Mouse (Mus musculus) effector memory CD4-positive, alpha-beta T cell, adult 5 months (primary cell): ENCODE data around the gene Megf8. TPM values are rescaled to one million over a fixed set of nuclear protein-coding genes. Genes with fewer than 3 reads are reported as not detected.

Experiments used
- polyA plus RNA-seq: library from polyadenylated mRNA; unstranded; fragments of 100-300 nt; shearing (Covaris generic); gene quantifications from one replicate; pipeline ENCODE4 v1.2.1, GENCODE M21; 2017

Megf8 gene
- 0.25 TPM for polyA plus RNA-seq

DNA sequence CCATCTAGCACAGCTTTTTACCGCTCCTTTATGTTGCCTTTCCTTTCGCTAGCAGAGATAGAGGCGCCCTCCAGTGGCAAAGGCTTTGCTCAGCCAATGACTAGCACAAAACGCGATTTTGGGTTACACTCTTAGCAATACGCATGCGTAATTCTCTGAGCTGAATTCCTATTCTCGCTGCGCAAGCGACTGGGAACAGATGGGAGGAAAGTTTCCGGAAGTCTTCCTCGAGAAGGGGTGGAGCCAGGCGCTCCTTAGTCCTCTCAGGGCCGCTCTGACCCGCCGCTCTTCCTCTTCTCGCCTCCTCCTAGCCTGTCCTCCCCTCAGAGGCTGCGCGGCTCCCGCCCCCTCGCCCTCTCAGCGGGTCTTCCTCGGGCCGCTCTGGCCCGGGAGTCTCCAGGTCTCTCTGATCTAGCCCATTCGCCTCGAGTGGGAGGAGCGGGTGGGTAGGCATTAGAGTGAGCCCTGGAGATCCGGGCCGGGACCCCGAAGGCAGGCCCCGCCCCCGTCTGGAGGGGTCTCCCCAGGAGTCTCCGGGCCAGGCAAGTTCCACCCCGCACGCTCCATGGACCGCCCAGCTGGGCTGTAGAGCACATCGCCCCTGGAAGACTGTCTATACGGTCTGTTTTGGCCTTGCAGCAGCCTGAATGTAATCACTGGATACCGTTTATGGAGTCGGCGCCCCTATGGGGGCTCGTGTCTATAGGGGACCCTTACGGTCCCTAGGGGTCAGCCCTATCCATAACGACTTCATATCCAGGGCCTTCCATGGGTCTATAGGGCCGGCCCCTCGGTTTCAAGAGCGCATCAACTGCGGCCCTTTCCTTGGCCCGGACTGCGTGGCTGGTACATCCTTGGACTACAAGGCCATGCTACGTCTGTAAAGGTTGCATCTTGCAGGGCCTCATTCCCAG is at the start of gene Megf8:
Gene Megf8, plus strand, starts transcription at position 633 of the 914 bp plus-strand sequence.

DNA sequence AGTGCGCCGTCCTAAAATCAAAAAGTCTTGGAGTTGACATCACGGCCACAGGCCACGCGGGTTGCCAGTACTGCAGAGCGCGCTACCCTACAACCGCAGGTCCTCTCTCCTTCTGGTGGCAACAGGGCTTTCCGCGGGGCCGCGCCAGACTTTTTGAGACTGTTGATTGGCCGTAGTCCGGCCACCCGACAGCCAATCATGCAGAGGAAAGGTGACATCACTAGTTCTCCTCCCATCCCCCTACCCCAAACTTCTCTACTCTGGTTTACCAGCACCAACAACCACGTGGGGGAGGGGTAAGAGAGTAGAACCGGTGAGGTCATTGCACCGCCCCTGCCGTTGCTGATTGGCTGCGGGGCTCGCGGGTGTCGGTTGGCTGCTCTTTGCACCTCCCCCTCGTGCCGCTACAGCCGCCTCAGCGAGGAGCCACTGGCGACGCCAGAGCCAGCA is 49.6 kb upstream of the Megf8 start, which contains the start of gene Cic:
Gene Cic, plus strand, starts transcription at position 404 of the 450 bp plus-strand sequence.

DNA sequence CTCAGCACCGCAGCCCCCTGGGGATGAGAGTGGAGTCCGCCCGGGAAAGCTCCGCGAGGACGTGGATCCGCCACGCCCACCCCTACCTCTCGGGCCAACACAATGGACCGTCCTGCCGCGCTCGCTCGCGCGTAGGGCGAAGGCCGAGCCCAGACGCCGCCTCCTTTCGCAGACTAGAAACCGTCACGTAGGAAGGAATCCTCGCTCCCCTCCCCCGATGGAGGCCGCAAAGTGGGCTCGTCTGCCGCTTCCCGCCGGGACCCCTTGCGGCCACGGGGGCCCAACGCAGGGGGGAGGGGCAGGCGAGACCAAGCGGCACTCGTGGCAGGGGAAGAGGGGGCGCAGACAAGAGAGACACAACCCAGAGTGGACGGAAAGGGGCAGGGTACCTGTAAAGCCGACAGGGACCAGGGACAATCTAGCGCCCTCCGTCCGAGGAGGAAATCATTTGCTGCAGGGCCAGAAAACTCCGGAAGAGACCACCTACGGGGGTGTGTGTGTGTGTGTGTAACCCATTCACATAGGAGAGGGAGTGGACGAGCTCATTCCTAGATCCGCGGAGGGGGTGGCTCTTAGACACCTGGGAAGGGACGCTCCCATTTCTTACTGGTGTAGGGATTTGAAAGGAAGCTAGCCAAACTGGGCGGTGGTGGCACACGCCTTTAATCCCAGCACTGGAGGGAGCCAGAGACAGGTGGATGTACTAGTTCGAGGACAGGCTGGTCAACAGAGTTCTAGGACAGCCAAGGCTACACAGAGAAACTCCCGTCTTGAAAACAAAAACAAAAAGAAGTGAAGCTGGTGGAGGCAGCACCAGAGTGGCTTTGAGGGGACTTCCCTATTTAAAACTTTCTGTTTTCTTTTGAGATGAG is 19.3 kb upstream of the Megf8 start, which contains the start of gene Pafah1b3:
Gene Pafah1b3, minus strand, starts transcription at position 533 of the 872 bp plus-strand sequence.

DNA sequence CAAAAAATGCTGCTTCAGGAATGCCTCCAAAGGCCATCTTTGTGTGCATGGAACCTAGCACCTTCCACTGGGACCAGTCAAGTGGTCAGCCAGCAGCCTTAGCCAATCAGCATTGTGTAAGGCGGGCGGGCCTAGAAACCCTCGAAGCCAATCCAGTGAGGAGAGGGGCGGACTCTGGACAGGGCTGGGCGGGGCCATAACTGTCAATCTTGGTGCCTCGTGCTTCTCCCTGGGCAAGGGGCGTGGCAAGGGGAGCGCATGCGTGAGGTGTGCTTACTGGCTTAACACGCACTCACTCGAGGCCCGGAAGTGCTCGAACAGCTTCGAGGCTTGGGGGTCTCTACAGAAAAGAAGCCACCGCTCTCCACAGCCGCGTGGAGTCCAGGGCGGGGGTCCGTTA is 15.9 kb upstream of the Megf8 start, which contains the start of gene Prr19:
Gene Prr19, plus strand, starts transcription at position 349 of the 400 bp plus-strand sequence.

DNA sequence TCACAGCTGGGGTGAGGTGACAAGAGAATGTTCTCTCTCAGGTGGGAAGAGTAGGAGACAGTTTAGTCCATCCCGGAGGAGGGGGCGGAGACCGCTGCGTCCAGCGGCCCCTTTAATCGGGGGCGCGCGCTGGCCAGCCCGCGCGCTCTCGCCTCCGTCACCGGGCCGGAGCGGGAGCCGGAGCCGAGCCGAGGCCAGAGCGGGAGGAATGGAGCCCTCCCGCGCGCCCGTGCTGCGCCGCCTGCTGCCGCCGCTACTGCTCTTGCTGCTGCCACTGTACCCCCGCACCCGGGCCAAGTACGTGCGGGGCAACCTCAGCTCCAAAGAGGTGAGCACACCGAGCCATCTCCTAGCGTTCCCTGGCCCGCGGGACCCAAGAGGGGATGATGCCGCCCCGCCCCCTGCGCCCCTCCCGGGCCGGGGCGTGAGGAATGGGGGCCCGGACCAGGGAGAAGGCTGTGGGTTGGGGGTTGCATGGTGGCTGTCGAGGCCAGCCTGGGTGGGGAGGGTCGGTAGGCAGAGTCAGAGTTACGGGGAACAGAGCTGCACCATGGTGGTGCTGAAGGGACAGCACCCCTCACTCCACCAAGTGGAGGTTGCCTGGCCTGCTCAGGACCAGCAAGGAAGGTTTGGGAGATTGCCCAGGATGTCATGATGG is 10.9 kb upstream of the Megf8 start, which contains the start of gene Tmem145:
Gene Tmem145, plus strand, starts transcription at position 151 of the 658 bp plus-strand sequence.

DNA sequence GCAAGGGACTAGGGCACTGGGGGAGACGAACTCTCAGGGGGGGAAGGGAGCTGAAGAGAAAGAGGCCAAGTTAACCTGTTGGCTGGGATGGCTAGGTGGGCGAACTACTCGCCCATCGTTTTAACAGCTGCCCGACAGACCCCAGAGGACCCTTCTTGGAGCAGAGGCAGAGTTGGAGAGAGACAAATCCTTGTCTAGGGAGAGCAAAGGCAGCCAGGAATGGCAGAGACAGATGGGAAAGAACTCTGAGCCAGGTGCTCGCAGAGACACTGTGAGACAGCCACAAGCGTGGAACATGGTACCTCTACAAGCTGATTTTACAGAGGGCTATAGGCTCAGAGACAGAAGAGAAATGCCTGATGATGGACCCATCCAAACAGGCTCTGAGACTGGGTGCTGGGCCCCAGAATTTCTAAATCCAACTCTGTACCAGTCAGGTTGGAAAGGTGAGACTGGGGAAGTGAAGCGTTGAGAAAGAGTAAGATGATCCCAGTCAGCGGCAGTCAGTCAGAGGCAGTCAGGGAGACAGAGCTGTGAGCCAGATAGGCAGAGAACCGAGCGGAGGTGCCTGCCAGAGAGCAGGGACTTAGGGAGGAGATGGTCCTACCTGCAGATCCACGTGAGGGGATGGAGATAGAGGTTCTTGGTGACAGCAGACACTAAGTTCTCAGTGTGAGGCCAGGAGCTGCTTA is 52.2 kb downstream of the Megf8 start, which contains the start of gene Cnfn:
Gene Cnfn, minus strand, starts transcription at position 667 of the 692 bp plus-strand sequence.

DNA sequence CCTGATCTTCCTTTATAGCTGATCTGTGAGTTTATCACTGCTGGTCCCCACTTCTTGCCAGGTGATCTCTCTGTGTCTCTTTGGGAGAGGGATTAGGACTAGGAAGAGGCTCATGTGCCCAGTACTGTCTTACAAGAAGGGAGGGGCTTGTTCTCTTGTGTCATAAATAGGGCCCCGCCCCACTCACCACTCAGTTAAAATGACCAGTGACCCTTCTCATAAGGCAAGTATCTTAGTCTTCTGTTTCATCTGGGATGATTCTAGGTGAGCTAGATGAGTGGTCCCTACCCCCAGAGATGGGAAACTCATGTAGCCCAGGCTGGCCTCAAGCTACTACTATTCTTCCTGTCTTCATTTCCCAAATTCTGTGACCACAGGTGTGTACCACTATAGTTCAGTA is 81.6 kb downstream of the Megf8 start, which contains the start of gene Lipe:
Gene Lipe, minus strand, starts transcription at position 101 of the 400 bp plus-strand sequence.

DNA sequence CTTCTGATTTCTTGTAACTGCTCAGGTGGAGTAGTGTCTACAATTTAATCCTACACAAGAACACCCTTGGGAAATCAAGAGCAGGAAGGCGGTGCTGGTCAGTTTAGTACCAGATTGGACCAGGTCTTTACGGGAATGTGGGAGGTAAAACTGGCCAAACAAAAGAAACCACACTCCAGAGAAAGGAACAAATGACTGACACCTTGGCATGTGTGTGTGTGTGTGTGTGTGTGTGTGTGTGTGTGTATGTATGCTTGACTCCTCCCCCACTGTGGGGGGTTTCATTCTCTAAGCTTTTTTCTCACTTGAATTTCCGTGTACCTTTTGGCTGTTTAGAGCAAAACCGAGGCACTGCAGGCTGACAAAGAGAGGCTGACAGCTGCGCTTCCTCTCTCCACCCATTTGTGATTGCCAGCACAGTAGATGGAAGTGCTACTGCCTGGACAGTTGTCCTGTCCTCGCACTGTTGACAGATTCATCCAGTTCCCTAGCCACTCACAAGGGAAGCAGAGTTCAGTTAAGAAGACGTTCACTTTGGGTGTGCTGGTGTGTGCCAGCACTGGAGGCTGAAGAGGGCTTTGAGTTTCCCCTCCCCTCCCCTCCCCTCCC is 96.0 kb downstream of the Megf8 start, which contains the start of gene Cxcl17:
Gene Cxcl17, minus strand, starts transcription at position 54 of the 609 bp plus-strand sequence.

Other genes starting within 250 kb of the Megf8 start
- 2.6 TPM for gene Grik5, start 244.8 kb upstream of the Megf8 start, polyA plus RNA-seq
- 27.5 TPM for gene Zfp574, start 244.6 kb upstream of the Megf8 start, polyA plus RNA-seq
- 62.9 TPM for gene Pou2f2, start 137.4 kb upstream of the Megf8 start, polyA plus RNA-seq
- gene Dedd2, start 96.5 kb upstream of the Megf8 start, polyA plus RNA-seq: 118 TPM
- 1.9 TPM for gene Zfp526, start 95.7 kb upstream of the Megf8 start, polyA plus RNA-seq
- 88.4 TPM for gene Gsk3a, start 79.3 kb upstream of the Megf8 start, polyA plus RNA-seq
- gene Erf, start 66.4 kb upstream of the Megf8 start, polyA plus RNA-seq: 4.5 TPM
- 38.1 TPM for gene Cic, start 49.5 kb upstream of the Megf8 start, polyA plus RNA-seq
- gene Pafah1b3, start 19.2 kb upstream of the Megf8 start, polyA plus RNA-seq: 20.5 TPM
- not detected for gene Prr19, start 15.8 kb upstream of the Megf8 start, polyA plus RNA-seq
- gene Tmem145, start 11.1 kb upstream of the Megf8 start, polyA plus RNA-seq: not detected
- gene Cnfn, start 52.6 kb downstream of the Megf8 start, polyA plus RNA-seq: not detected
- gene Lipe, start 81.5 kb downstream of the Megf8 start, polyA plus RNA-seq: 6.0 TPM
- gene Cxcl17, start 95.7 kb downstream of the Megf8 start, polyA plus RNA-seq: not detected
- 0.11 TPM for gene Ceacam1, start 160.4 kb downstream of the Megf8 start, polyA plus RNA-seq
- gene Ceacam2, start 222.7 kb downstream of the Megf8 start, polyA plus RNA-seq: not detected